Mouse (Mus musculus) olfactory bulb, adult 2 months (tissue): ENCODE results near the gene Cadm3. TPM values are rescaled to one million over a fixed set of nuclear protein-coding genes. Genes with fewer than 3 reads are reported as not detected.
"Not testable (repeated sequence)": the region's sequence is repeated elsewhere in the genome, so short reads cannot be mapped to it uniquely, and the experiment has no call there.

Experiments used
- H3K27ac ChIP-seq: fragments of 200-500 bp; 2 replicates; pipeline ENCODE4 v1.5.1; 2012; ENCODE audit warnings: low read depth, low read length; ENCODE audit not compliant: insufficient read depth
- H3K4me1 ChIP-seq: fragments of 200-500 bp; 2 replicates; pipeline ENCODE4 v1.6.1; 2012; ENCODE audit warnings: low read length; ENCODE audit not compliant: control insufficient read depth, insufficient read depth
- H3K4me3 ChIP-seq: fragments of 200-500 bp; 2 replicates; pipeline ENCODE4 v1.5.1; 2012; ENCODE audit warnings: mild to moderate bottlenecking, low read depth, low read length, moderate library complexity; ENCODE audit not compliant: insufficient read depth
- CTCF ChIP-seq: fragments of 200-500 bp; IDR thresholded peaks from 2 replicates; pipeline ENCODE4 v1.5.1; 2012; ENCODE audit warnings: low read depth, mild to moderate bottlenecking, low read length, moderate library complexity; ENCODE audit not compliant: insufficient read depth
- POLR2A ChIP-seq: fragments of 200-500 bp; IDR thresholded peaks from 2 replicates; pipeline ENCODE4 v1.6.1; 2012; ENCODE audit warnings: mild to moderate bottlenecking, low read depth, low read length, moderate library complexity; ENCODE audit not compliant: insufficient read depth
- WGBS: fragments of 180-500 bp; shearing (Covaris S2); methylation state at CpG from one replicate; pipeline ENCODE4 v1.1.7; 2018; 5-methylcytosine and 5-hydroxymethylcytosine counted together
- polyA plus RNA-seq: library from polyadenylated mRNA; stranded (reverse); fragments of >200 nt; gene quantifications from 2 replicates; pipeline ENCODE4 v1.2.4, GENCODE M21; 2012; ENCODE audit warnings: low replicate concordance; ENCODE audit not compliant: missing spikeins, insufficient read depth, insufficient read length

Gene Cadm3
- polyA plus RNA-seq, 1 experiment = not detected

DNA sequence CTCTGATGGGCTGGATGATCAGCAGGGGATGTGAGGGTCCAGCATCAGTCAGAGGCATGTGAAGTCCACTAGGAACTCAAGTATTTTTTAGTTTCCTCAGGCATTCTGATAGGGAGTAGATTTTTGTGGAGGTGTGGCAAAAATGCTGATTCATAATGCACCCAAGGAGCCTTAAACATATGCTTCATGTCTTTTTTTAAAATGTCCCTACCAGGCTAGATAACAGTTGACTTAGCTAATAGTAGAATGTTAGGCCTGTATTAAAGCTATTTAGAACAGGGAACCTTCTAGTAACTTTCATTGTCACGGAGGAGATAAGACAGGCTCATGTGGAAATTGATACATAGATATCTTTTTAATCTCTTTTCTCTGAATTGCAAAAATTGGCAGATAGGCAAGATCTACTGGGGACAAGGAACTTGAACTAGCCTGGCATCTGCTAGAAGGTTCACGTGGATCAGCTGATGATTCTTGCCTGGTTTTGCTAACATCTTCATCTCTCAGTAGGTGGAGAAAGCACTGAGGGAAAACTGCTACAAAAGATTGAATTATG is 49.5 kb downstream of the Cadm3 start:
- Histone ChIP-seq H3K4me1 (no peaks in the 10 kb centered on the region), H3K27ac (no peak overlapping the region), H3K4me3 (no peak overlapping the region)
- TF ChIP-seq CTCF (no peak), POLR2A (no peak)
- 95% methylated on average over 2 of the region's 2 CpGs for WGBS

DNA sequence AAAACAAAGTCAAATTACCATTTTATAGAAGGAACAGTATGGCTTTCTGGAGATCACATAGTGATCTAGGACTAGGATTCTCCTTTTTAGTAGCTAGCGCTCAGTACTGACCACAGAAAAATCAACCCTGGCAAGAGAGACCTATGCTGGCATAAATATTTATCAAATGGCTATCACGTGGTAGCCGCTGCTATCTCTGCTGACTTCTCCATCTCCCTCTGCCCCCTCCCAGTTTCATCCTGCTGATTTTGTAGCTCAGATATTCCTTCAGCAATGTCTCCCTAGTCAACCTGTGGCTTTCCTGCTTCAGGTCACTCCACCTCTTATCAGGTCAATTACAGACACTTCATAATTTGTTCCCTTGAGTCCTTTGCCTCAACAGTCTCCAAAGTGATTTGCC is 51.8 kb downstream of the Cadm3 start:
- no peak overlapping the region for H3K27ac ChIP-seq
- H3K4me3 ChIP-seq = no peak overlapping the region
- no peaks in the 10 kb centered on the region for H3K4me1 ChIP-seq
- TF ChIP-seq CTCF = no peak
- no peak for TF ChIP-seq POLR2A
- 91% methylated on average over 3 of the region's 3 CpGs for WGBS

DNA sequence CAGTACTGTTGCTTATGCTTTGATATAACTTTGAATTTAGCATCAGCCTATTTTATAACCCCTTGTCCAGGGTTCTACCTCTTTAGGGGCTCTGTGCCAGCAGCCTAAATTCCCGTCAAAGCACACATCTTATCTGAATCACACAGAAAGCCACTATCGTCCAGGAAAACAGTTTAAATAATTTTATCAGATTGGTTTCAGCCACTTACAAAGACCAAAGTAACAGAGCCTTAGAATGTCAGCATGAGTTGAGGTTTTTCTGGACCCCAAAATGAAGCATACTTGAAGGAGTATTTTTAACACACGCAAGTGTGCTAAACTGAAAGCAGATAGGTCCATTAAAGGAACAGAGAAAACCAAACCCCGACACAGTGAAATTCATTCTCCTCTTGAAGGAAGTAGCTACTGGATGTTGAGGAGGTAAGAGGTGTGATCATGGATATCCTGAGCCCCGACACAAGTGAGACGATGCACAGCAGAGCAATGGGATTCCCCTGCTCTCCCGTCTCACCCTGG is 53.9 kb downstream of the Cadm3 start:
- 81% methylated on average over 7 of the region's 7 CpGs for WGBS
- H3K4me3 ChIP-seq, H3K27ac ChIP-seq, H3K4me1 ChIP-seq: not testable (repeated sequence)

DNA sequence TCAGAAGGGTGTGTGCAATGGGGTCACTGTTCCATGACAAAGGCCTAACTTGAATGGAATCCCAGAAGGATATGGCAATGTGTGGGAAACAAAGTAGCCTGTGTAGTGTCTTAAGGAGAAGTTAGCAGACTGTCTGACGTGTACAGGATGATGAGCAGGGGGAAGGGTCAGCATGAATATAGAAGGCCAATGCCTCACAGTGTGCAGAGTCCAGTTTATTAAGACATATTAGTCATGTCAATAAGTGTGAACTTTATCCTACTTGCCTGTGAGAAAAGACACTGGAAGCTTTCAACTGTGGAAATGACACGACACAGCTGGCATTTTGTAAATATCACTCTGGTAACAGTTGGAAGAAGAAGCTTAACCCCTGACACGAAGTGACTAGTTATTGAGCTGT is 64.7 kb downstream of the Cadm3 start:
- H3K4me3 ChIP-seq, H3K4me1 ChIP-seq, H3K27ac ChIP-seq: not testable (repeated sequence)
- WGBS = 73% methylated on average over 3 of the region's 3 CpGs

Other genes starting within 250 kb of the Cadm3 start
- not detected in 2 replicates for gene Olfr1408, start 230.3 kb downstream of the Cadm3 start, polyA plus RNA-seq
- gene Olfr1406, start 177.1 kb downstream of the Cadm3 start, polyA plus RNA-seq = not detected in 2 replicates
- not detected in 2 replicates for gene Olfr218, start 169.9 kb downstream of the Cadm3 start, polyA plus RNA-seq
- gene Olfr1404, start 155.3 kb downstream of the Cadm3 start, polyA plus RNA-seq = not detected in 2 replicates
- gene Fcer1a, start 140.5 kb downstream of the Cadm3 start, polyA plus RNA-seq = not detected in 2 replicates
- gene Olfr418, start 101.7 kb downstream of the Cadm3 start, polyA plus RNA-seq = not detected in 2 replicates
- not detected in 2 replicates for gene Mptx2, start 89.9 kb downstream of the Cadm3 start, polyA plus RNA-seq
- gene Ackr1, start 33.9 kb downstream of the Cadm3 start, polyA plus RNA-seq = not detected in 2 replicates
- not detected in 2 replicates for gene Aim2, start 16.8 kb downstream of the Cadm3 start, polyA plus RNA-seq
- gene Ifi206, start 123.3 kb upstream of the Cadm3 start, polyA plus RNA-seq = not detected in 2 replicates
- gene Ifi214, start 168.3 kb upstream of the Cadm3 start, polyA plus RNA-seq = not detected in 2 replicates
- gene Ifi213, start 231.6 kb upstream of the Cadm3 start, polyA plus RNA-seq = not detected in 2 replicates